Mouse (Mus musculus) monocyte, adult 2 months (primary cell): Measurements from ENCODE around the gene Dcaf8.
"Not testable (repeated sequence)": the region's sequence is repeated elsewhere in the genome, so short reads cannot be mapped to it uniquely, and the experiment has no call there.

Source experiments
- DNase-seq, 2 experiments: peaks; one replicate each; pipeline ENCODE4 v3.0.0; 2022; ENCODE audit warnings: low spot score in 2 of 2, low read depth in 1 of 2

Dcaf8 gene

DNA sequence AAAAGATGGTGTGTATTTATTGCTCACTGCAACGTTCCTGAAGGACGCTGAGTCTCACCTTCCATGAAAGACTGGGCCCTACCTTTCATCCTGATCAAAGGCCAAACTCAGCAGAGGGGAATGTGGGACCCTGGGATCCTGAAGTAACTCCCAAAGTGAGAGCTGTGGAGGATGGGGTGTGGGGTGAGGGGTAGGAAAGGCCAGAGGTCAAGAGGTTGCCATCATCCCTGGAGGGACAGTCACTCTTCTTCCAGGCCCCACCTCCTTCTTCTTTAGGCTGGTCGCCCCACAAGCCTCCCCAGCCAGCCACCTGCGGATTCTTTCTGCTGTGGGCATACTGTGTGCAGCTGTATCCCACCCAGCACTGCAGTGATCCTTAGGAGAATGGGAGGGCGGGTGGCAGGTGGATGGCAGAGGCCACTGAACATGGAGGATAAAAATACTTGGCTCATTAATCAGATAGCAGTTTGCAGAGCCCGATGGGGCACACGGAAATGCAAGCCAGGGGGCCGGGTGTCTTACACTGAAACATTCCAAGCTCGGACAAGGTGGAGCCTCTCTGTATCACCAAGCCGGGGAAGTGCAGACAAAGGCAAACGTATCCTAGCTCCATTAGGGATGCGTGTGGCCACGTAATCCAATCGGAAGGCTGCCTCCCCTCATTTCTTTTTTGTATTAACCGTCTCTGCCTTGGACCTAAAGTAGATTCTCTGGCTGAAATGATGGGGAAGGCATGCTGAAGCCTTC is 70.5 kb downstream of the Dcaf8 start:
- no peak for DNase-seq

DNA sequence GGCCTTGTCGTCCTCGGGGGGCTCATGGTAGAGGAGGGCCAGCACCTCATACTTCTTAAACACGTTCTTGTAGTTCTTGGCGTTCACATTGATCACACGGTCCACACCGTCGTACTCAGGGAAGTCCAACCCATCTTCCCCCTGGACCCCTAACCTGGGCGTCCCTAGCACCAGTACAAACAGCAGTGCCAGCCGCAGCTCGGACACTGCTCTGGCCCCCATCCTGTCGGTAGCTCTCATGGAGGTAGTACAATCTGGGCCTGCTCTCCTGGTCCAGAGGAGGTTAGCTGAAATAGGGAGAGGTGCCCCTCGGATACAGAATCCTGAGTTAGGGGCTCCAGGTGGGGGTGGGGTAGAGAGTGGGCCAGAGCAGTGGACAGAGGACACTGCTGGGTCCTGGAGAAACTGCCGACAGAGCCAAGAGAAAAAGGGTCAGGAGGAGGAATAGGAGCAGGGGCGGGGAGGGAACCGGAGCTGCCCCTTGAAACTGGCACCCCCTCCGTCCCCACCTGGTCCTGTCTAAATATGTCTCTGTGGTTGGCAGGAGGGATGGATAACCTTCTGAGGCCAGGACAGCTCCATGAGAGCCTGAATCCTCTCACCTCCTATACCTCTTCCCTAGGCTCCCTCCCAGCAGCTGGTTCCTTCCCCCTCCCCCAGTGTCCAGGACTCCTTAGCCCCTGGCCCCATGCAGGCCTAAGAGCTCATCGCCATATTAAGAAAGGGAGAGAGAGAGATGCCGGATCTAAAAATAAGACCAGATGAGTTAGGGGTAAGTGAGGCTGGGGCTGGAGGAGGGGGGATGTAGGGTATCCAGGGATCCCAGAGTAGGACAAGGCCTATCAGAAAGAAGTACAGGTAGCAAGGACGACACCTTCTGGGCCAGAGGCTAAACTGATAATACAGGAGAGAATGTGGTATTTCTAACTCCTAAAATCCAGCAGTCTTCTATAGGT is 71.8 kb downstream of the Dcaf8 start, which contains the start of gene Casq1:
TSS of gene Casq1 (minus strand) at position 418 of the 956 bp plus-strand sequence.
- no peak for DNase-seq

DNA sequence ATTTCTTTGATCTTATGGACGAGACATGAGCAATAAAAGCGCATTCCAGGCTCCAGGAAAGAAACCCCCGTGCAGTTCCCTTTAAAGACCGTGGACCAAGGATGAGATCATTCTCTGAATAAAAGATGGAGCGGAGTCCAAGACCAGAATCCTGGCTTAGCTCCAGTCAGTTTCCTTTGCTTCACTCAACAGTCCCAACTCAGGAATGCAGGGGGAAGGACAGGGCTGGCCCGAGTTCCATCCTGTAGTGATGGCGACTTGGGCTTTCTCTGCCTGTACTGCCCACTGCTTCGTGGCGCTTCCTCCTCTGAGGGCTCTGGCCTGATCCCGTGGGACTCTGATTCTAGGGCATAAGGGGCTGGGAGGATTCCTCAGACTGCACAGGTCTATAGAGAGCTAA is 72.5 kb downstream of the Dcaf8 start:
- DNase-seq: no peak

- no peak for DNase-seq
These were observed 73.6 kb downstream of the Dcaf8 start for GRCm38 (mm10) chr1:172221297-172222063.

- no peak for DNase-seq
These were observed 80.3 kb downstream of the Dcaf8 start for GRCm38 (mm10) chr1:172228209-172228608.

DNA sequence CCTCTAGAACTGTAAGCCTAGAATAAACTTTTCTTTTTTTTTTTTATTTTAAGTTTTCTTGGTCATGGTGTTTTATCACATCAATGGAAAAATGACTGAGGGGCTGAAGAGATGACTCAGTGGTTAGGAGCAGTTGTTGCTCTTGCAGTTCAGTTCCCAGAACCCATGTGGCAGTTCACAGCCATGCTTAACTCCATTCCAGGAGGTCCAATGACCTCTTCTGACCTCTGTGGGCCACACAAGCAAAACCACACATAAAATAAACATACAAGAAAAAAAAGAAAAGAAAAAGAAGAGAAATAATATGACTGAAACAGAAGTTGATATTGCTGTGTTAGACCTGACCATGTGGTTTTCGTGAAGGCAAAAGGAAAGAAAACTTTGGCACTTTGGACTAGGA is 81.3 kb downstream of the Dcaf8 start:
- DNase-seq: no peak

DNA sequence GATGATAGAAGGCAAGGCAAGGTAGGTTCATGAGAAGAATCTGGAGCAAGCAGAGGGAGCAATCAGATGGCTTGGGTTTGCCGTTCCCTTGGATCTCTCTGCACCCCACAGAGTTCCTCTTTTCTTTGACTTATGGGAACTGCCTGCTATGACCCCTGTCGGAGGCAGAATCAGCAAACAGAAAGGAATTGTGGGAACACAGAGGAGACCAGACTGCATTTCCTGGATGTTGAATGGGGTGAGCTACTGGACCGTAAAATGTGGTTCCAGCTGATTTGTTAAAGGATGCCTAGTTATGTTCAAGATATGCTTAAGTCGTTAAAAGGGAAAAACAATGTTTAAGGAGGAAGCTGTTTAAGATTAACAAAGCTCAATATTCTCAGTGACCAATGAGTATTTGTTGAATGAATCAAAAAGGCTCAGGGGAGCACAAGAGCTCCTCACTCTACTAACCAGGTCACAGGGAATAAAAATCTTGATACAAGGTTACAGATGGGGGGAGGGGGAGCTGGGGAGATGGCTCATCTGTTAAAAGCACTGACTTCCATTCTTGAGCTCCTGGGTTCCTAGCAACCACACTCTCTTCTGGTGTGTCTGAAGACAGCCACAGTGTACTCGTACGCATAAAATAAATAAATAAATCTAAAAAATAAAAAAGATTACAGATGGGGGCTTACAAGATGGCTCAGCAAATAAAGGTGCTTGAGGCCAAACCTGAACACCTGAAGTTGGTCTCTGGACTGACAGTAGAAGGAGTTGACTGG is 93.2 kb downstream of the Dcaf8 start:
- peak in 1 of 2 experiments; percentile 8 for DNase-seq

DNA sequence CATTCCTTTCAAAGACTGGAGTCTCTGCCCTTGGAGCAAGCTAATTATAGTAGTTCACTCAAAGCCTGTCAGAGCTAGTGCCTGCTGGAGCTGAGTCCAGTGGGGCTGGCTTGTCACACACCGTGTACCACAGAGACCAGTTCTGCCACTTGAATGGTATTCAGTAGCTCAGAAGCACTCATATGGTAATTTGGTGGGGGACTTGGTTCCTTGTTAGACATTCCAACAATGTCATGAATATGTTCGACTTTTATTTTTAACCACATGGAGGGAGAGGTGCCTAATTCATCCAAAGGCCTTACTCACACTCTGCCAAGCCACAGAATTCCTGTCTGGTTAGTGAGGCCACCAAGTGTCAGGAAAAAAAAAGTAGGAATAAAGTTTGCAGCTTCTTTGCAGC is 94.5 kb downstream of the Dcaf8 start:
- DNase-seq: no peak

DNA sequence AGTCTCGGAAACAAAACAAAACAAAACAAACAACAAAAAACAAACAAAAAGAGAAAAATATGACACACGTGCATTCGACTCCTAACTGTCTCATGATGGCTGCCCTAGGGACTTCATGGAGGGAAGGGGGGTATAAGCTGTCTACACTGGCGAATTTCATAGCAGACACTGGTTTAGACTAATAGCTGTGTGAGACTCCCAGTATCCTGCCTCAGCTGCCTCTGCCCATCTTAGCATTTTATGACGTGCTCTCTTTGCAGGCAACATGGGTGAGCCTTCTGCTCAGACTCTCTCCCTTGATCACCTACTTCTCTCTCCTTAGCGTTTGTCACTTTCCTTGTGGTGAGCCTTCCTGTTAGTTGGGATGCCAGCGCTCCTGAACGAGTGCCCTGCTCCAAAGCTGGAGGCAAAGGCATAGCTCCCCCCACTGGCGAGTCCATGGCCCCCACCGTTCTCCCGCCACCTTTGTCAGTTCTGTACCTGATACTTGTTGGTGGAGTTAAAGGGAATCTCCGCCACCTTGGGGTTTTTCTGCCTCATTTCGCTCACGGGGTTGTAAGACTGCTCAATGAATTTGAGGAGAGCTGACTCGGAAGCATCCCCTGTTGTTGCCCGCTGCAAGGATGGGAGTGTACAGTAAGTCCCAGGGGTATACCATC is 95.8 kb downstream of the Dcaf8 start:
- DNase-seq: no peak

- DNase-seq: not testable (repeated sequence)
These were observed 96.8 kb downstream of the Dcaf8 start for GRCm38 (mm10) chr1:172244645-172245044.
